Mouse (Mus musculus) heart, embryonic 10.5 days (tissue): ENCODE measurements at regions not wholly inside any gene's neighbourhood (a gene's known extent, or its start where the extent isn't known, plus 50 kb on each side); places are given as distances from the start of the nearest gene placed in this dataset.
A peak's percentile ranks its signal among the peaks of the same experiment; 100 is the strongest.

Experiments
- DNase-seq: peaks from one replicate; pipeline ENCODE4 v3.0.0-alpha.2; 2017; ENCODE audit warnings: low spot score
- H3K27ac ChIP-seq: fragments of 300-500 bp; sonication (generic); 2 replicates; pipeline ENCODE4 v1.5.1; 2016; ENCODE audit warnings: mild to moderate bottlenecking
- H3K27me3 ChIP-seq: fragments of 300-500 bp; sonication (generic); 2 replicates; pipeline ENCODE4 v1.6.1; 2016; ENCODE audit warnings: mild to moderate bottlenecking; ENCODE audit not compliant: poor library complexity, insufficient read depth, severe bottlenecking
- H3K36me3 ChIP-seq: fragments of 300-500 bp; sonication (generic); 2 replicates; pipeline ENCODE4 v1.6.1; 2016; ENCODE audit warnings: mild to moderate bottlenecking, moderate library complexity
- H3K4me1 ChIP-seq: fragments of 300-500 bp; sonication (generic); 2 replicates; pipeline ENCODE4 v1.6.1; 2016; ENCODE audit warnings: mild to moderate bottlenecking
- H3K4me3 ChIP-seq: fragments of 300-500 bp; sonication (generic); 2 replicates; pipeline ENCODE4 v1.5.1; 2016; ENCODE audit warnings: mild to moderate bottlenecking, moderate library complexity
- H3K9me3 ChIP-seq: fragments of 300-500 bp; sonication (generic); 2 replicates; pipeline ENCODE4 v1.6.1; 2016; ENCODE audit warnings: mild to moderate bottlenecking, moderate library complexity
- WGBS: fragments of 180-500 bp; shearing (Covaris S2); methylation state at CpG from one replicate; pipeline ENCODE4 v1.1.7; 2016; 5-methylcytosine and 5-hydroxymethylcytosine counted together

- H3K4me3 ChIP-seq: no peak overlapping the region
- WGBS: 82% methylated on average over 4 of the region's 4 CpGs
- no peaks in the 10 kb centered on the region for H3K36me3 ChIP-seq
- no peak overlapping the region for H3K27ac ChIP-seq
- H3K9me3 ChIP-seq: no peaks in the 10 kb centered on the region
- DNase-seq: peak; percentile 39
- H3K27me3 ChIP-seq: no peaks in the 10 kb centered on the region
- no peaks in the 10 kb centered on the region for H3K4me1 ChIP-seq
Measured at GRCm38 (mm10) chr10:99480573-99480972, 217.5 kb downstream of the Dusp6 start.

- H3K27me3 ChIP-seq: no peaks in the 10 kb centered on the region
- no peak for DNase-seq
- 84% methylated on average over 3 of the region's 3 CpGs for WGBS
- H3K4me1 ChIP-seq: no peaks in the 10 kb centered on the region
- H3K4me3 ChIP-seq: no peak overlapping the region
- H3K27ac ChIP-seq: no peak overlapping the region
- no peaks in the 10 kb centered on the region for H3K9me3 ChIP-seq
- no peaks in the 10 kb centered on the region for H3K36me3 ChIP-seq
Measured at GRCm38 (mm10) chr10:99482009-99482408, 219.0 kb downstream of the Dusp6 start.

GRCm38 (mm10) chr10:99488195-99489080 is 225.4 kb downstream of the Dusp6 start:
- Histone ChIP-seq H3K9me3 (no peaks in the 10 kb centered on the region), H3K4me1 (no peaks in the 10 kb centered on the region), H3K27ac (no peak overlapping the region), H3K27me3 (no peaks in the 10 kb centered on the region), H3K36me3 (no peaks in the 10 kb centered on the region), H3K4me3 (no peak overlapping the region)
- no peak for DNase-seq
- WGBS: 85% methylated on average over 16 of the region's 16 CpGs

DNA sequence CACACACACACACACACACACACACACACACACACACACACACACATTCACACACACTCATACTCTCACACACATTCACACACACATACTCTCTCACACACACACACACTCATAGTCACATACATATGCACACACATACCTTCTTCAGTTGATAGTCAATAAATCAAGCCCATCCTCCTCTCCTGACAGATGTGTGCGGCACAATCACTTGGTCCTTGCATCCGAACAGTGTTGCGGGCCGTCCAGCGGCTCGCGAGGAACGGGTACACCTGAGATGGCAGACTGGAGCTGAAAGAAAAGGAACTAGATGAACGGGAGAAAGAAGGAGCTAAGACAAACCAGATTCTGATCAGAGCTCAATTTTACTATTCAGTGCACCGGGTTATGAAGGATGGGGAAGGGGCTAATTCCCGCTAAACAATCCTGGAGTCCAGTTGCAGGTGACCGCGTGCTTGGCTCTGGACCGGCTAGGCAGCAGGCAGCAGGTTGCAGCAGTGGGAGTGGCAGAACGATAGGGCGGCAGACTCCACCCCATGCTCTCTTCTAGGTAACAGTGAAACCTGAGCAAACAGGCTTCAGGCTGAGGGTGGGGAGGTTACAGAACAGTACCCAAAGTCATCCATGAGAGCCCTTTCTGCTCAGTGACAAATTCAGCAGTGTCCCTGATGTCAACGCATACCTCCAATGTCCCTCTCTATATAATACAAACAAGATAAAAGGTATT is 247.8 kb downstream of the Csl start:
- Histone ChIP-seq H3K27me3 (no peaks in the 10 kb centered on the region), H3K9me3 (no peaks in the 10 kb centered on the region), H3K4me1 (no peaks in the 10 kb centered on the region), H3K36me3 (no peaks in the 10 kb centered on the region), H3K27ac (no peak overlapping the region), H3K4me3 (no peak overlapping the region)
- DNase-seq: no peak
- WGBS: 77% methylated on average over 17 of the region's 17 CpGs

GRCm38 (mm10) chr10:99517944-99518343 is 241.5 kb downstream of the Csl start:
- H3K27me3 ChIP-seq: no peaks in the 10 kb centered on the region
- WGBS: 70% methylated on average over 4 of the region's 4 CpGs
- H3K27ac ChIP-seq: no peak overlapping the region
- H3K4me3 ChIP-seq: no peak overlapping the region
- peaks cover 8% of the 10 kb centered on the region; the same call in 1 of the 2 replicates for H3K4me1 ChIP-seq
- no peak for DNase-seq
- no peaks in the 10 kb centered on the region for H3K9me3 ChIP-seq
- no peaks in the 10 kb centered on the region for H3K36me3 ChIP-seq

- no peaks in the 10 kb centered on the region for H3K36me3 ChIP-seq
- H3K27me3 ChIP-seq: no peaks in the 10 kb centered on the region
- H3K27ac ChIP-seq: peak overlapping the region; percentile 19; the same call in 1 of the 2 replicates
- no peak for DNase-seq
- no peaks in the 10 kb centered on the region for H3K9me3 ChIP-seq
- H3K4me1 ChIP-seq: peaks cover 16% of the 10 kb centered on the region
- WGBS: 32% methylated on average over 4 of the region's 4 CpGs
- no peak overlapping the region for H3K4me3 ChIP-seq
Measured at GRCm38 (mm10) chr10:99519479-99519878, 240.0 kb downstream of the Csl start.

DNA sequence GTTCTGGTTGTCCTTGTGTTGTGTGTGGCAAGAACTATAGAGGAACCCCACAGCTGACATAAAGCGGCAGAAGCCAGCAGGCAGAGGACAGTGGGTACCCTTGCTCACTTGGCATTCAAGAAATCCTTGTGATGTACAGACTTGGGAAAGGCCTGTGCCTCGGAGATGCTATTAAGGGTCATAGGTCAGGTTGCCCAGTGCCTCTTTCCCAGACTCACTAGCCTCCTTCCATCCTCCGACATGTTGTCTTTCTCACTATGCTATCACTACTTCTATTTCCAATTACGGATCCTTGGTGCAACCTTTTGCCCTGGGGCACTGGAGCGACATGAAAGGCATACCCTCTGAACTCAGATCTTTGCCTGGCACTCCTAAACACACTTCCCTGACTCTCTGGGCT is 235.6 kb downstream of the Csl start:
- H3K36me3 ChIP-seq: no peaks in the 10 kb centered on the region
- no peaks in the 10 kb centered on the region for H3K9me3 ChIP-seq
- 64% methylated on average over 5 of the region's 5 CpGs for WGBS
- H3K4me3 ChIP-seq: no peak overlapping the region
- H3K27me3 ChIP-seq: no peaks in the 10 kb centered on the region
- no peak for DNase-seq
- H3K4me1 ChIP-seq: peaks cover 23% of the 10 kb centered on the region
- peak overlapping the region; percentile 79 for H3K27ac ChIP-seq

GRCm38 (mm10) chr10:99524273-99525212 is 234.9 kb downstream of the Csl start:
- Histone ChIP-seq H3K36me3 (no peaks in the 10 kb centered on the region), H3K4me3 (peak overlapping the region; percentile 42), H3K27ac (peak overlapping the region; percentile 79), H3K9me3 (no peaks in the 10 kb centered on the region), H3K4me1 (peaks cover 20% of the 10 kb centered on the region), H3K27me3 (no peaks in the 10 kb centered on the region)
- no peak for DNase-seq
- 22% methylated on average over 20 of the region's 20 CpGs for WGBS

DNA sequence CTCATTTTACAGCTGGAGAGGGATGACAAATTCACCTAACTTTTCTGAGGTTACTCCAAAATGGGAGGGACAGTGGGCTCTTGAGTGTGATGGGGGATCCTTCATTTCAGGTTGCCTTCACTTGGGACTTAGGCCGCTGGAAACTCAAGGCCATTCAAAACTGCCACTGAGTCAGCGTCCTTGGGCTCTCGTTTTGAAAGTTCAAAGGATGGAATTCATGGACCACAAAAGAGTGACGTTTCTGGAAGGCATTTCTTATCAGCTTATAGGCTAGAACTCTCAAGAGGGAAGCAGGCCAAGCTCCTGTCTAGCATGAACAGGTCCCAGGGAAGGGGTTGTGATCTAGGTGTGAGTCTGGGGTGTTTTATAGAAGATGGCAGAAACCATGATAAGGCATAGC is 233.3 kb downstream of the Csl start:
- Histone ChIP-seq H3K4me3 (no peak overlapping the region), H3K9me3 (no peaks in the 10 kb centered on the region), H3K27ac (no peak overlapping the region), H3K4me1 (peaks cover 15% of the 10 kb centered on the region), H3K36me3 (no peaks in the 10 kb centered on the region), H3K27me3 (no peaks in the 10 kb centered on the region)
- 71% methylated on average over 4 of the region's 4 CpGs for WGBS
- no peak for DNase-seq

GRCm38 (mm10) chr10:99526561-99526960 is 232.9 kb downstream of the Csl start:
- Histone ChIP-seq H3K4me1 (peaks cover 15% of the 10 kb centered on the region), H3K36me3 (no peaks in the 10 kb centered on the region), H3K4me3 (no peak overlapping the region), H3K9me3 (no peaks in the 10 kb centered on the region), H3K27ac (no peak overlapping the region), H3K27me3 (no peaks in the 10 kb centered on the region)
- DNase-seq: no peak
- 90% methylated on average over 5 of the region's 5 CpGs for WGBS

DNA sequence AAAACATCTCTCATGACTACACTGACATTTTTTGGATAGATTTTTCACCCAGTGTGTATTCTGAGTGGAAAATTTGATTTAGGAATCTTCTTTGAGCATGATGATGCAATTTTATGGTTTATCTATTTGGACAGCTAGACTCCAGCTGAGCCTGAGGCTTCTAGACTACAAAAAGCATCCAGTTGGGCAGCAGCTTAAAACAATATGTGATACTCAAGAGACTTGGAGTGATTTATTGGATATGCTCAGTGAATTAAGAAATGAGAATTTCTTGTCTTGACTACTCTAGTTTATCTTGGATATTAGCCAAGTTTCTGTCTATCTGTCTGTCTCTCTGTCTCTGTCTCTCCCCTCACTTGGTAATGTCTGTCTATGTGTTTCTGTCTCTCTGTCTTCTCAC is 228.4 kb downstream of the Csl start:
- Histone ChIP-seq H3K4me3 (no peak overlapping the region), H3K36me3 (no peaks in the 10 kb centered on the region), H3K9me3 (no peaks in the 10 kb centered on the region), H3K4me1 (peaks cover 3% of the 10 kb centered on the region; the same call in 1 of the 2 replicates), H3K27me3 (no peaks in the 10 kb centered on the region), H3K27ac (no peak overlapping the region)
- DNase-seq: no peak

GRCm38 (mm10) chr10:99531556-99531955 is 227.9 kb downstream of the Csl start:
- no peak for DNase-seq
- peaks cover 3% of the 10 kb centered on the region; the same call in 1 of the 2 replicates for H3K4me1 ChIP-seq
- no peaks in the 10 kb centered on the region for H3K36me3 ChIP-seq
- no peak overlapping the region for H3K4me3 ChIP-seq
- no peaks in the 10 kb centered on the region for H3K27me3 ChIP-seq
- H3K9me3 ChIP-seq: no peaks in the 10 kb centered on the region
- H3K27ac ChIP-seq: 0 out of 2 replicates have a peak overlapping the region, but pooled peaks have one; percentile 6
